Mouse (Mus musculus) olfactory bulb, adult 2 months (tissue): ENCODE measurements around the gene Dpy19l1. TPM values are rescaled to one million over a fixed set of nuclear protein-coding genes. Genes with fewer than 3 reads are reported as not detected.

Experiments used
- H3K27ac ChIP-seq: fragments of 200-500 bp; 2 replicates; pipeline ENCODE4 v1.5.1; 2012; ENCODE audit warnings: low read depth, low read length; ENCODE audit not compliant: insufficient read depth
- H3K4me1 ChIP-seq: fragments of 200-500 bp; 2 replicates; pipeline ENCODE4 v1.6.1; 2012; ENCODE audit warnings: low read length; ENCODE audit not compliant: control insufficient read depth, insufficient read depth
- H3K4me3 ChIP-seq: fragments of 200-500 bp; 2 replicates; pipeline ENCODE4 v1.5.1; 2012; ENCODE audit warnings: mild to moderate bottlenecking, low read depth, low read length, moderate library complexity; ENCODE audit not compliant: insufficient read depth
- CTCF ChIP-seq: fragments of 200-500 bp; IDR thresholded peaks from 2 replicates; pipeline ENCODE4 v1.5.1; 2012; ENCODE audit warnings: low read depth, mild to moderate bottlenecking, low read length, moderate library complexity; ENCODE audit not compliant: insufficient read depth
- POLR2A ChIP-seq: fragments of 200-500 bp; IDR thresholded peaks from 2 replicates; pipeline ENCODE4 v1.6.1; 2012; ENCODE audit warnings: mild to moderate bottlenecking, low read depth, low read length, moderate library complexity; ENCODE audit not compliant: insufficient read depth
- WGBS: fragments of 180-500 bp; shearing (Covaris S2); methylation state at CpG from one replicate; pipeline ENCODE4 v1.1.7; 2018; 5-methylcytosine and 5-hydroxymethylcytosine counted together
- polyA plus RNA-seq: library from polyadenylated mRNA; stranded (reverse); fragments of >200 nt; gene quantifications from 2 replicates; pipeline ENCODE4 v1.2.4, GENCODE M21; 2012; ENCODE audit warnings: low replicate concordance; ENCODE audit not compliant: missing spikeins, insufficient read depth, insufficient read length

The Dpy19l1 gene
- polyA plus RNA-seq, 1 experiment = not detected

GRCm38 (mm10) chr9:24450524-24450923 lies 52.4 kb downstream of the Dpy19l1 start:
- TF ChIP-seq POLR2A (no peak), CTCF (no peak)
- WGBS = 60% methylated on average over 7 of the region's 7 CpGs
- Histone ChIP-seq H3K4me1 (0 out of 2 replicates have a peak, but pooled peaks cover 5% of the 10 kb centered on the region), H3K4me3 (no peak overlapping the region), H3K27ac (no peak overlapping the region)

GRCm38 (mm10) chr9:24434901-24435300 lies 68.0 kb downstream of the Dpy19l1 start:
- no peak overlapping the region for H3K27ac ChIP-seq
- WGBS = 74% methylated on average over 2 of the region's 2 CpGs
- TF ChIP-seq CTCF (no peak), POLR2A (no peak)
- H3K4me3 ChIP-seq = no peak overlapping the region
- no peaks in the 10 kb centered on the region for H3K4me1 ChIP-seq

- Histone ChIP-seq H3K4me1 (no peaks in the 10 kb centered on the region), H3K4me3 (no peak overlapping the region), H3K27ac (no peak overlapping the region)
- no peak for TF ChIP-seq CTCF
- no peak for TF ChIP-seq POLR2A
Measured at GRCm38 (mm10) chr9:24429721-24430120, 73.2 kb downstream of the Dpy19l1 start.

GRCm38 (mm10) chr9:24425679-24426078 lies 77.3 kb downstream of the Dpy19l1 start:
- WGBS = 94% methylated on average over 1 of the region's 1 CpGs
- Histone ChIP-seq H3K27ac (no peak overlapping the region), H3K4me3 (no peak overlapping the region), H3K4me1 (no peaks in the 10 kb centered on the region)
- TF ChIP-seq POLR2A (no peak), CTCF (no peak)

- WGBS = 91% methylated on average over 8 of the region's 8 CpGs
- Histone ChIP-seq H3K4me3 (no peak overlapping the region), H3K27ac (no peak overlapping the region), H3K4me1 (no peaks in the 10 kb centered on the region)
- TF ChIP-seq CTCF (no peak), POLR2A (no peak)
Measured at GRCm38 (mm10) chr9:24423241-24423640, 79.7 kb downstream of the Dpy19l1 start.

GRCm38 (mm10) chr9:24421888-24422287 lies 81.1 kb downstream of the Dpy19l1 start:
- Histone ChIP-seq H3K27ac (no peak overlapping the region), H3K4me3 (no peak overlapping the region), H3K4me1 (no peaks in the 10 kb centered on the region)
- TF ChIP-seq CTCF (no peak), POLR2A (no peak)
- WGBS = 51% methylated on average over 1 of the region's 1 CpGs

GRCm38 (mm10) chr9:24421221-24421620 lies 81.7 kb downstream of the Dpy19l1 start:
- no peak overlapping the region for H3K4me3 ChIP-seq
- no peak overlapping the region for H3K27ac ChIP-seq
- H3K4me1 ChIP-seq = no peaks in the 10 kb centered on the region
- 58% methylated on average over 3 of the region's 3 CpGs for WGBS
- TF ChIP-seq POLR2A (no peak), CTCF (no peak)

- no peaks in the 10 kb centered on the region for H3K4me1 ChIP-seq
- H3K27ac ChIP-seq = no peak overlapping the region
- no peak overlapping the region for H3K4me3 ChIP-seq
- 97% methylated on average over 4 of the region's 4 CpGs for WGBS
- no peak for TF ChIP-seq POLR2A
- no peak for TF ChIP-seq CTCF
Measured at GRCm38 (mm10) chr9:24420144-24420543, 82.8 kb downstream of the Dpy19l1 start.

- Histone ChIP-seq H3K4me1 (no peaks in the 10 kb centered on the region), H3K4me3 (no peak overlapping the region), H3K27ac (no peak overlapping the region)
- TF ChIP-seq POLR2A (no peak), CTCF (no peak)
- WGBS = 94% methylated on average over 5 of the region's 5 CpGs
Measured at GRCm38 (mm10) chr9:24418281-24418680, 84.7 kb downstream of the Dpy19l1 start.

GRCm38 (mm10) chr9:24411483-24411882 lies 91.5 kb downstream of the Dpy19l1 start:
- 96% methylated on average over 8 of the region's 8 CpGs for WGBS
- Histone ChIP-seq H3K4me1 (no peaks in the 10 kb centered on the region), H3K4me3 (no peak overlapping the region), H3K27ac (no peak overlapping the region)
- TF ChIP-seq POLR2A (no peak), CTCF (no peak)
